9 mouse cellular contexts compared by ENCODE assay signal in the genomic region with DNA sequence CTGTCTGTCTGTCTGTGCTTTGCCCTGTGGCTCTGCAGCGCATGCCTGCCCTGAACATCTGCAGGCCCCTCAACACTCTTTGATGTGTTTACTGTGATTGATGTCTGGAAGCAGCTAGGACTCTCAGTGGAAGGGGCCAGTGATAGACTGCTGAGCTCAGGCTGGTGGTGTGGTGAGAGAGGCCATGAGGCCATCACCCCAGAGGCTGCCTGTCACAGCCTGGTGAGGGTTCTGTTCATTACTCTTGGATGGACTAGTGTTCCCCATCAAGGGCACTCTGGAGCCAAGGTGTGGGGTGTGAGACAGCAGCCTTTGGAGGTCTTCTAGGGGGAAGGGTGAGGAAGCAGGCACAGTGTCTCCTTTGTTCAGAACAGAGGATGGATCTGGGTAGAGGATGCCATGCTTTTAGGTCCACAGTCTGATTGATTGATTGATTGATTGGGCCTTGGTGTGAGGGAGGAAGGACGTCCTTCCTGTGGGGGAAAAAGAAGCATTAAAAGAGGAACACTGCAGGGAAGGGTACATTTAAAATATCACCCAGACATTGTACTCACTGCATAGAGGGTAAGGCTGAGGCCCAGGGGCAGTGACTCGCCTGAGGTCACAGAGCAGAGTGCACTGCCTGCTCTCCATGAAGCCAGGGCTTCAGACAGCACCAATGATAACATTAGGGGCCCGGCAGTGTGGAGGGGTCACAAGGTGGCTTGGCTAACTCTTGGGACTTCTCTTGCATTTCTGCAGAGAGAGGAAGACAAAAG. TPM values are rescaled to one million over a fixed set of nuclear protein-coding genes. Genes with fewer than 3 reads are reported as not detected.
DNase-seq lines count a peak whose midpoint lies in the region; ATAC-seq and TF ChIP-seq lines count a peak whose summit lies in the region.
"Had no signal": no experiment of that assay in that cellular context is flagged by ENCODE, and none has a peak within 500 bp of the region (broad histone marks: within the 10 kb centered on the region; RNA-seq: fewer than 3 reads in every experiment).

No protein-coding gene starts in this region.

- intact Hi-C loops in gastrocnemius, adult 2 months (cut with DNase I), result no loop called here
- intact Hi-C loops in gastrocnemius, postnatal 36 days (cut with DNase I), result no loop called here

- ATAC-seq in forebrain, embryonic 12.5 days (ENCODE audit: low FRiP score), result no peak
- ATAC-seq in liver, embryonic 16.5 days (ENCODE audit: low read depth), result peak; percentile 39

- H3K9ac ChIP-seq in forebrain, embryonic 12.5 days, result peak overlapping the region; percentile 18
- H3K9ac ChIP-seq in liver, embryonic 16.5 days (ENCODE audit: low read depth, low read length), result no peak overlapping the region

- 35% methylated on average over 4 of the region's 4 CpGs for WGBS in forebrain, embryonic 12.5 days
- WGBS in liver, embryonic 16.5 days (ENCODE audit: insufficient replicate concordance), result 24% methylated on average over 4 of the region's 4 CpGs

- no peaks in the 10 kb centered on the region for H3K9me3 ChIP-seq in forebrain, embryonic 12.5 days
- no peaks in the 10 kb centered on the region for H3K9me3 ChIP-seq in liver, embryonic 16.5 days (replicated peaks; ENCODE audit: control insufficient read depth, low read length)

- H3K27ac ChIP-seq in gastrocnemius, adult 2 months, result peak overlapping the region; percentile 91
- peak overlapping the region; percentile 77 for H3K27ac ChIP-seq in forebrain, embryonic 12.5 days
- peak overlapping the region; percentile 79 for H3K27ac ChIP-seq in liver, embryonic 16.5 days (ENCODE audit: low read length)

- peak overlapping the region; percentile 37 for H3K4me3 ChIP-seq in gastrocnemius, adult 2 months
- no peak overlapping the region for H3K4me3 ChIP-seq in forebrain, embryonic 12.5 days (replicated peaks)
- H3K4me3 ChIP-seq in liver, embryonic 16.5 days (ENCODE audit: low read depth, low read length), result no peak overlapping the region

- TF ChIP-seq CTCF in gastrocnemius, adult 2 months (IDR thresholded peaks at IDR 0.05), result no peak

- no peak for DNase-seq in gastrocnemius, adult 2 months
- DNase-seq in gastrocnemius, postnatal 36 days, result no peak
- peak; percentile 55 for DNase-seq in 3T3-L1 (ENCODE audit: low read depth, low spot score)
- no peak for DNase-seq in urinary bladder, adult 2 months (ENCODE audit: low spot score)
- no peak for DNase-seq in cerebellum, postnatal 25 days
- DNase-seq in layer of hippocampus, postnatal 14 days (ENCODE audit: low spot score in 2 of 2), result no peak
- DNase-seq: cerebellum, adult 11-12 months had no signal

- H3K27me3 ChIP-seq in forebrain, embryonic 12.5 days, result no peaks in the 10 kb centered on the region
- no peaks in the 10 kb centered on the region for H3K27me3 ChIP-seq in liver, embryonic 16.5 days (ENCODE audit: control insufficient read depth, insufficient read depth, low read depth, low read length)

- peaks cover 65% of the 10 kb centered on the region for H3K4me1 ChIP-seq in forebrain, embryonic 12.5 days
- peaks cover 20% of the 10 kb centered on the region for H3K4me1 ChIP-seq in liver, embryonic 16.5 days (ENCODE audit: control insufficient read depth, low read depth, low read length)

- peaks cover 15% of the 10 kb centered on the region for H3K36me3 ChIP-seq in forebrain, embryonic 12.5 days (replicated peaks)
- H3K36me3 ChIP-seq in liver, embryonic 16.5 days (ENCODE audit: control insufficient read depth, insufficient read depth), result 0 out of 2 replicates have a peak, but pooled peaks cover 5% of the 10 kb centered on the region

- no peak overlapping the region for H3K4me2 ChIP-seq in forebrain, embryonic 12.5 days
- H3K4me2 ChIP-seq in liver, embryonic 16.5 days (ENCODE audit: low read depth, low read length), result no peak overlapping the region

RNA-seq across cellular contexts. Expression of a gene that starts 28.4 kb away (rescaled TPM):
- 10 to 100 TPM; 67.0 to 91.9 TPM for total RNA-seq in gastrocnemius, adult 2 months (2021)
- 10 to 100 TPM; 66.3 to 70.0 TPM for total RNA-seq in gastrocnemius, postnatal 36 days (2021)
- 67.6 and 79.0 TPM in 2 replicates for polyA plus RNA-seq in forebrain, embryonic 12.5 days (2016; fragmentation: Nextera tagmentation; extraction: Ambion mirVana)
- polyA plus RNA-seq in liver, embryonic 16.5 days (2015; fragmentation: Nextera tagmentation; extraction: Ambion mirVana), result 17.1 and 20.5 TPM in 2 replicates
- polyA plus RNA-seq in urinary bladder, adult 2 months (2012; rRNA removed), result 55.0 and 73.2 TPM in 2 replicates
- total RNA-seq in layer of hippocampus, postnatal 14 days (2021), result 100 to 1,000 TPM; 149 to 151 TPM
